Mouse (Mus musculus) myocyte (in vitro differentiated cells): ENCODE results near the gene Kmt2d.

ENCODE experiments used
- CEBPB ChIP-seq: IDR thresholded peaks from 2 replicates; pipeline ENCODE4 v1.6.1; 2011; ENCODE audit warnings: mild to moderate bottlenecking, moderate library complexity; ENCODE audit not compliant: poor library complexity, insufficient read depth, severe bottlenecking
- E2F4 ChIP-seq: IDR thresholded peaks from one replicate; pipeline ENCODE4 v1.6.1; 2011; ENCODE audit warnings: mild to moderate bottlenecking, control low read depth, moderate library complexity; ENCODE audit not compliant: insufficient read depth
- MAX ChIP-seq: IDR thresholded peaks from one replicate; pipeline ENCODE4 v1.6.1; 2011; ENCODE audit warnings: low read depth, mild to moderate bottlenecking, control low read depth
- MYOD1 ChIP-seq, 3 experiments: IDR thresholded peaks; one replicate each; pipeline ENCODE4 v1.6.1; 2011; ENCODE audit warnings: control low read depth in 2 of 3, low read depth in 2 of 3, mild to moderate bottlenecking in 2 of 3, moderate library complexity in 1 of 3; ENCODE audit not compliant: insufficient read length in 2 of 3, control insufficient read depth in 1 of 3
- MYOG ChIP-seq, 3 experiments: IDR thresholded peaks; one replicate each; pipeline ENCODE4 v1.6.1; 2011; ENCODE audit warnings: control low read depth in 2 of 3, low read depth in 2 of 3, mild to moderate bottlenecking in 2 of 3; ENCODE audit not compliant: insufficient read length in 2 of 3, control insufficient read depth in 1 of 3, insufficient read depth in 1 of 3
- POLR2A ChIP-seq: IDR thresholded peaks from one replicate; pipeline ENCODE4 v1.6.1; 2011; ENCODE audit warnings: low read depth, mild to moderate bottlenecking, control low read depth, moderate library complexity; ENCODE audit not compliant: insufficient read length
- POLR2AphosphoS2 ChIP-seq: IDR thresholded peaks from one replicate; pipeline ENCODE4 v1.6.1; 2011; ENCODE audit warnings: low read depth, control low read depth; ENCODE audit not compliant: insufficient read length
- REST ChIP-seq: IDR thresholded peaks from one replicate; pipeline ENCODE4 v1.6.1; 2011; ENCODE audit warnings: mild to moderate bottlenecking, control low read depth, moderate library complexity; ENCODE audit not compliant: insufficient read depth, insufficient read length
- SRF ChIP-seq: IDR thresholded peaks from one replicate; pipeline ENCODE4 v1.6.1; 2011; ENCODE audit warnings: low read depth; ENCODE audit not compliant: control insufficient read depth, insufficient read length
- TCF12 ChIP-seq: IDR thresholded peaks from one replicate; pipeline ENCODE4 v1.6.1; 2011; ENCODE audit warnings: mild to moderate bottlenecking, control low read depth; ENCODE audit not compliant: poor library complexity, insufficient read depth, severe bottlenecking
- TCF3 ChIP-seq: IDR thresholded peaks from one replicate; pipeline ENCODE4 v1.6.1; 2011; ENCODE audit warnings: low read depth, control low read depth; ENCODE audit not compliant: insufficient read length
- USF1 ChIP-seq: IDR thresholded peaks from one replicate; pipeline ENCODE4 v1.6.1; 2011; ENCODE audit warnings: low read depth, mild to moderate bottlenecking, control low read depth, moderate library complexity

- no peak for TF ChIP-seq USF1
- TF ChIP-seq POLR2AphosphoS2: no peak
- TF ChIP-seq POLR2A: no peak
- no peak for TF ChIP-seq TCF12
- TF ChIP-seq MAX: no peak
- no peak for TF ChIP-seq MYOG (IDR thresholded peaks at IDR 0.05; ENCODE audit: control insufficient read depth in 1 of 3, insufficient read depth in 1 of 3, insufficient read length in 2 of 3, low read depth in 2 of 3)
- TF ChIP-seq MYOD1 (IDR thresholded peaks at IDR 0.05; ENCODE audit: control insufficient read depth in 1 of 3, insufficient read length in 2 of 3, low read depth in 2 of 3): no peak
- no peak for TF ChIP-seq E2F4
- no peak for TF ChIP-seq CEBPB
- no peak for TF ChIP-seq SRF
- TF ChIP-seq REST: no peak
- TF ChIP-seq TCF3: no peak
These were observed 37.7 kb downstream of the Kmt2d start for GRCm38 (mm10) chr15:98833281-98833680.
